Mouse (Mus musculus) kidney, postnatal 0 days (tissue): ENCODE results near the gene Rapgef1. TPM values are rescaled to one million over a fixed set of nuclear protein-coding genes. Genes with fewer than 3 reads are reported as not detected.

Experiments
- ATAC-seq: fragments of 200-750 bp; cut with Nextera tagmentation; replicated peaks from 2 replicates; pipeline ENCODE4 v1.8.0; 2017; ENCODE audit warnings: low read depth, moderate number of reproducible peaks, moderate TSS enrichment, moderate library complexity; ENCODE audit not compliant: low FRiP score
- DNase-seq: peaks from one replicate; pipeline ENCODE4 v3.0.0-alpha.2; 2016; ENCODE audit warnings: low spot score
- H3K27ac ChIP-seq: fragments of 300-500 bp; sonication (generic); 2 replicates; pipeline ENCODE4 v1.5.1; 2014; ENCODE audit warnings: mild to moderate bottlenecking
- H3K27me3 ChIP-seq: fragments of 300-500 bp; sonication (generic); 2 replicates; pipeline ENCODE4 v1.6.1; 2014; ENCODE audit warnings: low read length, mixed read lengths; ENCODE audit not compliant: insufficient read depth
- H3K36me3 ChIP-seq: fragments of 300-500 bp; sonication (generic); 2 replicates; pipeline ENCODE4 v1.6.1; 2014; ENCODE audit warnings: low read length, mixed read lengths; ENCODE audit not compliant: insufficient read depth
- H3K4me1 ChIP-seq: fragments of 300-500 bp; sonication (generic); replicated peaks from 2 replicates; pipeline ENCODE4 v1.6.1; 2014; ENCODE audit warnings: antibody characterized with exemption, low read length, mixed read lengths; ENCODE audit not compliant: insufficient read depth
- H3K4me2 ChIP-seq: fragments of 300-500 bp; sonication (generic); 2 replicates; pipeline ENCODE4 v1.6.1; 2014; ENCODE audit warnings: mild to moderate bottlenecking, low read length, moderate library complexity, mixed read lengths
- H3K4me3 ChIP-seq: fragments of 300-500 bp; sonication (generic); replicated peaks from 2 replicates; pipeline ENCODE4 v1.5.1; 2014; ENCODE audit warnings: low read depth, low read length
- H3K9ac ChIP-seq: fragments of 300-500 bp; sonication (generic); 2 replicates; pipeline ENCODE4 v1.6.1; 2014; ENCODE audit warnings: low read depth, low read length
- H3K9me3 ChIP-seq: fragments of 300-500 bp; sonication (generic); replicated peaks from 2 replicates; pipeline ENCODE4 v1.6.1; 2016; ENCODE audit warnings: low read length, inconsistent platforms, mixed read lengths
- CTCF ChIP-seq: IDR thresholded peaks from 2 replicates; pipeline ENCODE4 v1.5.1; 2016; ENCODE audit warnings: antibody characterized with exemption, low read depth, mild to moderate bottlenecking, moderate library complexity
- WGBS: fragments of 180-500 bp; shearing (Covaris S2); extraction: QIAGEN DNeasy Blood & Tissue Kit; methylation state at CpG from one replicate; pipeline ENCODE4 v1.1.7; 2014; 5-methylcytosine and 5-hydroxymethylcytosine counted together
- polyA plus RNA-seq: library from polyadenylated mRNA; unstranded; fragments of >200 nt; fragmentation: Nextera tagmentation; extraction: Ambion mirVana; gene quantifications from 2 replicates; pipeline ENCODE4 v1.2.1, GENCODE M21; 2015

Gene Rapgef1
- polyA plus RNA-seq, 1 experiment from 2014 or later, result 12.0 TPM

GRCm38 (mm10) chr2:29586017-29586702 lies 33.4 kb upstream of the Rapgef1 start:
- H3K4me1 ChIP-seq, result no peaks in the 10 kb centered on the region
- H3K27me3 ChIP-seq, result no peaks in the 10 kb centered on the region
- DNase-seq, result no peak
- no peak overlapping the region for H3K4me2 ChIP-seq
- TF ChIP-seq CTCF, result no peak
- no peak overlapping the region for H3K27ac ChIP-seq
- H3K4me3 ChIP-seq, result no peak overlapping the region
- no peak overlapping the region for H3K9ac ChIP-seq
- WGBS, result 43% methylated on average over 8 of the region's 8 CpGs
- H3K9me3 ChIP-seq, result no peaks in the 10 kb centered on the region
- no peaks in the 10 kb centered on the region for H3K36me3 ChIP-seq
- ATAC-seq, result no peak

DNA sequence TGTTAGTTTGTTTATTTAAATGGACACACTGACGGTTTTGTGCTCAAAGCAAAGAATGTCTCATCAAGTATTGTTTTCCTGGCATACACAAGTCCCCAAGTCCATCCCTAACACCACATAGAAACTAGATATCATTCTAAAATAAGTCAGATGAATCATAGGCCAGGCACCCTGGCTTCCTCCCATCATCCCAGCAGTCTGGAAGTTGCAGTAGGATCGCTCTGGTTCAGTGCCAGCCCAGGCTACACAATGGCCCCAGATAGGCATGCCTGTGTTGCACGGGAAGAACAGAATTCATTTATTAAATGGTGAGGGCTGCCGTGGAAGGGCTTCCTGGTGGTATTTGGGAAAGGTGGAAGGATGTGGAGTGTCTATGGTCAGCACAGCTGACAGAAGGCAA lies 31.5 kb upstream of the Rapgef1 start:
- no peak overlapping the region for H3K27ac ChIP-seq
- no peak overlapping the region for H3K4me2 ChIP-seq
- no peaks in the 10 kb centered on the region for H3K27me3 ChIP-seq
- H3K4me3 ChIP-seq, result no peak overlapping the region
- no peak for TF ChIP-seq CTCF
- H3K9me3 ChIP-seq, result no peaks in the 10 kb centered on the region
- no peaks in the 10 kb centered on the region for H3K4me1 ChIP-seq
- DNase-seq, result no peak
- H3K36me3 ChIP-seq, result no peaks in the 10 kb centered on the region
- WGBS, result 70% methylated on average over 4 of the region's 4 CpGs
- ATAC-seq, result no peak
- H3K9ac ChIP-seq, result no peak overlapping the region

- no peak overlapping the region for H3K4me3 ChIP-seq
- DNase-seq, result no peak
- no peaks in the 10 kb centered on the region for H3K4me1 ChIP-seq
- H3K36me3 ChIP-seq, result no peaks in the 10 kb centered on the region
- peak; percentile 35 for TF ChIP-seq CTCF
- ATAC-seq, result no peak
- H3K27ac ChIP-seq, result no peak overlapping the region
- no peak overlapping the region for H3K4me2 ChIP-seq
- WGBS, result 27% methylated on average over 10 of the region's 10 CpGs
- no peak overlapping the region for H3K9ac ChIP-seq
- H3K27me3 ChIP-seq, result no peaks in the 10 kb centered on the region
- no peaks in the 10 kb centered on the region for H3K9me3 ChIP-seq
Measured at GRCm38 (mm10) chr2:29589266-29589665, 30.3 kb upstream of the Rapgef1 start.

GRCm38 (mm10) chr2:29591626-29592025 lies 27.9 kb upstream of the Rapgef1 start:
- H3K9ac ChIP-seq, result no peak overlapping the region
- H3K4me1 ChIP-seq, result no peaks in the 10 kb centered on the region
- H3K4me3 ChIP-seq, result no peak overlapping the region
- TF ChIP-seq CTCF, result no peak
- H3K36me3 ChIP-seq, result no peaks in the 10 kb centered on the region
- H3K27ac ChIP-seq, result no peak overlapping the region
- 91% methylated on average over 6 of the region's 6 CpGs for WGBS
- no peaks in the 10 kb centered on the region for H3K27me3 ChIP-seq
- DNase-seq (no peak), ATAC-seq (no peak)
- no peaks in the 10 kb centered on the region for H3K9me3 ChIP-seq
- H3K4me2 ChIP-seq, result no peak overlapping the region

- Histone ChIP-seq H3K4me1 (no peaks in the 10 kb centered on the region), H3K27me3 (no peaks in the 10 kb centered on the region), H3K4me2 (no peak overlapping the region), H3K9ac (no peak overlapping the region), H3K4me3 (no peak overlapping the region), H3K9me3 (no peaks in the 10 kb centered on the region), H3K36me3 (no peaks in the 10 kb centered on the region), H3K27ac (no peak overlapping the region)
- no peak for DNase-seq
- TF ChIP-seq CTCF, result no peak
- WGBS, result 54% methylated on average over 8 of the region's 8 CpGs
- no peak for ATAC-seq
Measured at GRCm38 (mm10) chr2:29592537-29592936, 27.0 kb upstream of the Rapgef1 start.

DNA sequence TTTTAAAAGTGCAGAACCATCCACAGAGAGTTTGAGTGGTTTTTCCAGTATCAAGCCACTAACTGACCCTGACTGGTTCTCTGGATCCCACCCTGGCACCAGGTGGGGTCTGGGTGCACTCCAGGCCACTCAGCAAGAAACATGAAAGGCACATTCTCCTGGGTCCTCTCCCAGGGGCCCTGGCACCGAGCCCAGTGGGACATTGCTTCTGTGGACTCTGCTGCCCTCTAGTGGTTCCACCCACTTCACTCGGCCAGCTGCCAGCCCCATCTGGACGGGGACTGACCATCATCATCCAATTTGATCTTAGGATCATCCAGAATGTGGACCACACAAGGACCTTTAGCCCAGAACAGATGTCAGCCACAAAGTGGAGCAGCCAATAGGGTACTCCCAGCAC lies 15.6 kb upstream of the Rapgef1 start:
- no peak overlapping the region for H3K9ac ChIP-seq

GRCm38 (mm10) chr2:29605591-29605990 lies 13.9 kb upstream of the Rapgef1 start:
- H3K4me2 ChIP-seq, result no peak overlapping the region
- 94% methylated on average over 5 of the region's 5 CpGs for WGBS

More for the DNA sequence above, 15.6 kb upstream of the Rapgef1 start:
- H3K27me3 ChIP-seq, result no peaks in the 10 kb centered on the region
- DNase-seq (peak; percentile 81), ATAC-seq (no peak)
- H3K36me3 ChIP-seq, result no peaks in the 10 kb centered on the region
- 0% methylated on average over 3 of the region's 3 CpGs for whole genome bisulfite sequencing
- H3K27ac ChIP-seq, result no peak overlapping the region
- H3K4me1 ChIP-seq, result no peaks in the 10 kb centered on the region
- H3K4me3 ChIP-seq, result no peak overlapping the region
- H3K9me3 ChIP-seq, result no peaks in the 10 kb centered on the region
- no peak overlapping the region for H3K4me2 ChIP-seq
- peak; percentile 96 for TF ChIP-seq CTCF

More at GRCm38 (mm10) chr2:29605591-29605990, 13.9 kb upstream of the Rapgef1 start:
- H3K4me1 ChIP-seq, result no peaks in the 10 kb centered on the region
- ATAC-seq (no peak), DNase-seq (no peak)
- no peaks in the 10 kb centered on the region for H3K27me3 ChIP-seq
- no peak for TF ChIP-seq CTCF
- H3K27ac ChIP-seq, result no peak overlapping the region
- H3K36me3 ChIP-seq, result no peaks in the 10 kb centered on the region
- no peaks in the 10 kb centered on the region for H3K9me3 ChIP-seq
- no peak overlapping the region for H3K9ac ChIP-seq
- H3K4me3 ChIP-seq, result no peak overlapping the region
